20 mouse cellular contexts compared by ENCODE assay signal in the genomic region with DNA sequence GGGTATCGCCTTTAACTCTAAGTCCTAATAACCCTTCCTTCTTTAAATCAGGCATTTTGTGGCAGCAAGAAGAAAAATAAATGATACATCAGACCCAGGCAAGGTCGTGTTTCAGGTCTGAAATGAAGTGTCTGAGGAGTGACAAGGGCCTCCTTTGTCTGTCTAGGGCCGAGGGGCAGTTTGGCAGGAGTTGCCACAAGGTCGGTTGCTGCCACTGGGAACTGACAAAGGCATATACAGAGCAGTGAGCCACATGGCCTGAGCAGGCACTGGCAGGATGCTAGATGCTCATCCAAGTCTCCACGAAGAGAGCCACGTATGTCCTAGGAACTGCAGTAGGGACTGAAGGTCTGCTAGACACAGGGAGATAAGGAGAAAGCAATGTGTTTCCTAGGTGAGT. TPM values are rescaled to one million over a fixed set of nuclear protein-coding genes. Genes with fewer than 3 reads are reported as not detected.
DNase-seq lines count a peak whose midpoint lies in the region; ATAC-seq and TF ChIP-seq lines count a peak whose summit lies in the region.
"Had no signal": no experiment of that assay in that cellular context is flagged by ENCODE, and none has a peak within 500 bp of the region (broad histone marks: within the 10 kb centered on the region; RNA-seq: fewer than 3 reads in every experiment).

No protein-coding gene starts in this region.

- H3K9me3 ChIP-seq in hindbrain, embryonic 16.5 days (ENCODE audit: control insufficient read depth, low read length), result no peaks in the 10 kb centered on the region
- no peaks in the 10 kb centered on the region for H3K9me3 ChIP-seq in hindbrain, embryonic 13.5 days
- no peaks in the 10 kb centered on the region for H3K9me3 ChIP-seq in midbrain, postnatal 0 days (ENCODE audit: low read length)
- H3K9me3 ChIP-seq in midbrain, embryonic 10.5 days (replicated peaks), result no peaks in the 10 kb centered on the region; the same call in 1 of the 2 replicates
- H3K9me3 ChIP-seq in embryonic facial prominence, embryonic 10.5 days, result peaks cover 4% of the 10 kb centered on the region; the same call in 1 of the 2 replicates
- H3K9me3 ChIP-seq: embryonic facial prominence, embryonic 12.5 days had no signal

- DNase-seq in midbrain, postnatal 0 days (ENCODE audit: low spot score), result no peak
- no peak for DNase-seq in midbrain, embryonic 10.5 days (ENCODE audit: low spot score)
- DNase-seq in embryonic facial prominence, embryonic 10.5 days (ENCODE audit: low spot score), result no peak
- peak; percentile 70 for DNase-seq in testis, postnatal 14 days (ENCODE audit: low spot score)
- no peak for DNase-seq in gastrocnemius, adult 8-10 months (ENCODE audit: low spot score in 2 of 2)
- DNase-seq: adrenal gland, adult 2 months; adrenal gland, postnatal 10 days; adrenal gland, postnatal 25 days; cerebellum, adult 11 months; cerebellum, adult 18-20 months; cerebellum, adult 8-10 months; cerebellum, adult 9-11 months; cerebellum, postnatal 14 days; cerebellum, postnatal 36 days; embryo, embryonic 11 days had no signal

- no peaks in the 10 kb centered on the region for H3K4me1 ChIP-seq in hindbrain, embryonic 16.5 days (ENCODE audit: control insufficient read depth, insufficient read depth, low read depth, low read length)
- H3K4me1 ChIP-seq in hindbrain, embryonic 13.5 days (replicated peaks), result no peaks in the 10 kb centered on the region
- no peaks in the 10 kb centered on the region for H3K4me1 ChIP-seq in midbrain, postnatal 0 days (ENCODE audit: insufficient read depth, low read length)
- no peaks in the 10 kb centered on the region for H3K4me1 ChIP-seq in midbrain, embryonic 10.5 days
- H3K4me1 ChIP-seq in embryonic facial prominence, embryonic 10.5 days, result no peaks in the 10 kb centered on the region
- H3K4me1 ChIP-seq: embryonic facial prominence, embryonic 12.5 days had no signal

- no peak for TF ChIP-seq CTCF in midbrain, postnatal 0 days (IDR thresholded peaks at IDR 0.05)

- no peak overlapping the region for H3K9ac ChIP-seq in hindbrain, embryonic 16.5 days (ENCODE audit: low read depth, low read length)
- no peak overlapping the region for H3K9ac ChIP-seq in hindbrain, embryonic 13.5 days
- no peak overlapping the region for H3K9ac ChIP-seq in midbrain, postnatal 0 days (replicated peaks; ENCODE audit: low read length, poor library complexity, severe bottlenecking)
- H3K9ac ChIP-seq: embryonic facial prominence, embryonic 12.5 days had no signal

- H3K27me3 ChIP-seq in hindbrain, embryonic 16.5 days (replicated peaks; ENCODE audit: control insufficient read depth, insufficient read depth, low read length), result no peaks in the 10 kb centered on the region
- no peaks in the 10 kb centered on the region for H3K27me3 ChIP-seq in hindbrain, embryonic 13.5 days
- H3K27me3 ChIP-seq in midbrain, postnatal 0 days (ENCODE audit: insufficient read depth, low read length), result no peaks in the 10 kb centered on the region
- H3K27me3 ChIP-seq in midbrain, embryonic 10.5 days (ENCODE audit: low read depth, poor library complexity, severe bottlenecking), result no peaks in the 10 kb centered on the region
- no peaks in the 10 kb centered on the region for H3K27me3 ChIP-seq in embryonic facial prominence, embryonic 10.5 days (replicated peaks; ENCODE audit: low read depth, poor library complexity, severe bottlenecking)
- H3K27me3 ChIP-seq: embryonic facial prominence, embryonic 12.5 days had no signal

- H3K4me2 ChIP-seq in hindbrain, embryonic 16.5 days (ENCODE audit: low read length), result no peak overlapping the region
- H3K4me2 ChIP-seq in hindbrain, embryonic 13.5 days, result no peak overlapping the region
- H3K4me2 ChIP-seq in midbrain, postnatal 0 days (ENCODE audit: low read depth, low read length, poor library complexity, severe bottlenecking), result no peak overlapping the region
- H3K4me2 ChIP-seq: embryonic facial prominence, embryonic 12.5 days had no signal

- H3K4me3 ChIP-seq in hindbrain, embryonic 16.5 days (ENCODE audit: low read length), result no peak overlapping the region
- H3K4me3 ChIP-seq in hindbrain, embryonic 13.5 days, result no peak overlapping the region
- no peak overlapping the region for H3K4me3 ChIP-seq in midbrain, postnatal 0 days (ENCODE audit: low read depth, low read length)
- H3K4me3 ChIP-seq in midbrain, embryonic 10.5 days, result no peak overlapping the region
- H3K4me3 ChIP-seq in embryonic facial prominence, embryonic 10.5 days, result no peak overlapping the region
- H3K4me3 ChIP-seq: embryonic facial prominence, embryonic 12.5 days had no signal

- ATAC-seq in hindbrain, embryonic 16.5 days, result peak; percentile 41; the same call in 1 of the 2 replicates
- ATAC-seq in hindbrain, embryonic 13.5 days (ENCODE audit: low FRiP score), result no peak
- ATAC-seq in midbrain, postnatal 0 days (ENCODE audit: low FRiP score), result peak; percentile 41; the same call in 1 of the 2 replicates
- ATAC-seq: forebrain, embryonic 14.5 days; forebrain, embryonic 16.5 days had no signal

- H3K27ac ChIP-seq in hindbrain, embryonic 16.5 days (ENCODE audit: low read depth, low read length), result no peak overlapping the region
- no peak overlapping the region for H3K27ac ChIP-seq in hindbrain, embryonic 13.5 days
- H3K27ac ChIP-seq in midbrain, postnatal 0 days (ENCODE audit: low read depth, low read length), result no peak overlapping the region
- no peak overlapping the region for H3K27ac ChIP-seq in midbrain, embryonic 10.5 days (replicated peaks)
- 0 out of 2 replicates have a peak overlapping the region, but pooled peaks have one; percentile 3 for H3K27ac ChIP-seq in embryonic facial prominence, embryonic 10.5 days (replicated peaks)
- H3K27ac ChIP-seq: embryonic facial prominence, embryonic 12.5 days had no signal

- WGBS in hindbrain, embryonic 16.5 days, result 83% methylated on average over 6 of the region's 6 CpGs
- WGBS in hindbrain, embryonic 13.5 days, result 80% methylated on average over 6 of the region's 6 CpGs
- WGBS in midbrain, postnatal 0 days, result 76% methylated on average over 6 of the region's 6 CpGs
- 90% methylated on average over 6 of the region's 6 CpGs for WGBS in midbrain, embryonic 10.5 days
- WGBS in embryonic facial prominence, embryonic 10.5 days, result 76% methylated on average over 6 of the region's 6 CpGs

- peaks cover 83% of the 10 kb centered on the region for H3K36me3 ChIP-seq in hindbrain, embryonic 16.5 days (ENCODE audit: control insufficient read depth, insufficient read depth, low read length)
- peaks cover 98% of the 10 kb centered on the region for H3K36me3 ChIP-seq in hindbrain, embryonic 13.5 days
- peaks cover 81% of the 10 kb centered on the region for H3K36me3 ChIP-seq in midbrain, postnatal 0 days (ENCODE audit: insufficient read depth, low read length)
- peaks cover 100% of the 10 kb centered on the region for H3K36me3 ChIP-seq in midbrain, embryonic 10.5 days
- H3K36me3 ChIP-seq in embryonic facial prominence, embryonic 10.5 days (replicated peaks), result peaks cover 100% of the 10 kb centered on the region

RNA-seq across cellular contexts. Expression of a gene that starts 23.2 kb away (rescaled TPM):
- 236 and 253 TPM in 2 replicates for polyA plus RNA-seq in hindbrain, embryonic 16.5 days (2015; fragmentation: Nextera tagmentation; extraction: Ambion mirVana)
- 149 and 152 TPM in 2 replicates for polyA plus RNA-seq in hindbrain, embryonic 13.5 days (2015; fragmentation: Nextera tagmentation; extraction: Ambion mirVana)
- 278 and 306 TPM in 2 replicates for total RNA-seq in midbrain, postnatal 0 days (2014; rRNA removed)
- polyA plus RNA-seq in midbrain, postnatal 0 days (2015; fragmentation: Nextera tagmentation; extraction: Ambion mirVana), result 260 and 275 TPM in 2 replicates
- 207 and 236 TPM in 2 replicates for polyA plus RNA-seq in midbrain, embryonic 10.5 days (2016; fragmentation: Nextera tagmentation; extraction: Ambion mirVana)
- polyA plus RNA-seq in embryonic facial prominence, embryonic 10.5 days (2016; fragmentation: Nextera tagmentation; extraction: Ambion mirVana), result 160 and 165 TPM in 2 replicates
- total RNA-seq in gastrocnemius, adult 8-10 months (2022), result 1 to 10 TPM; 1.2 to 2.0 (median 1.5) TPM

RNA-seq across cellular contexts. Expression of a gene that starts 37.0 kb away (rescaled TPM):
- 39.7 and 42.1 TPM in 2 replicates for polyA plus RNA-seq in hindbrain, embryonic 16.5 days (2015; fragmentation: Nextera tagmentation; extraction: Ambion mirVana)
- 15.2 and 18.0 TPM in 2 replicates for polyA plus RNA-seq in hindbrain, embryonic 13.5 days (2015; fragmentation: Nextera tagmentation; extraction: Ambion mirVana)
- total RNA-seq in midbrain, postnatal 0 days (2014; rRNA removed), result 74.6 and 92.8 TPM in 2 replicates
- polyA plus RNA-seq in midbrain, postnatal 0 days (2015; fragmentation: Nextera tagmentation; extraction: Ambion mirVana), result 38.8 and 39.2 TPM in 2 replicates
- 5.5 and 5.8 TPM in 2 replicates for polyA plus RNA-seq in midbrain, embryonic 10.5 days (2016; fragmentation: Nextera tagmentation; extraction: Ambion mirVana)
- polyA plus RNA-seq in embryonic facial prominence, embryonic 10.5 days (2016; fragmentation: Nextera tagmentation; extraction: Ambion mirVana), result 4.0 and 4.3 TPM in 2 replicates
- total RNA-seq in gastrocnemius, adult 8-10 months (2022), result 1 to 10 TPM; 1.5 to 4.9 (median 3.5) TPM
